Mouse (Mus musculus): Measurements from ENCODE around the gene Cfap61. TPM values are rescaled to one million over a fixed set of nuclear protein-coding genes. Genes with fewer than 3 reads are reported as not detected.

Cfap61 gene
- total and polyA plus RNA-seq, 2 experiments = not detected

DNA sequence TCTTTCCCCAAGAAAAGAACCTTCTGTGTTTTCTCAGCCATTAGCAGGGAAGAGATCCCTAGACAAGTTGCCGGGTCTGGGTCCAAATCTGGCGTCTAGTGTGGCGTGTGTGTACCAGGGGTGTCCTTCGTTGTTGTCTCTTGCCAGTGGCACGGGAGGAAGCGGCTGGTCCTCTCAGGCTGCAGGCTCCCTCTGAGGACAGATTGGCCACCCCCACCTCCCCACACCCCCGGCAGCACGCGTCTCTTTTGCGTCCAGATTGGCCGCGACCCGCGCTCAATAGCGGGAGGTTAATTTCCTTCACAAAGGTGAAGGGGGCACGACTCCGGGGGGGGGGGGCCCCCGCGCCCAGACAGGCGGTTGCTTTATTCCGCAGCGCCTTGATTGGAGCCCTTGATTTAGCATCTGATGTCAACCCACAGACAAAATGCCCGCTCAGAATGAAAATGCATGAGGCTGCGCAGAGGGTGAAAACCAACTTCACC is 286.0 kb downstream of the Cfap61 start:
- Histone ChIP-seq H3K4me3 (ENCODE audit: insufficient read depth, low read depth, low read length) (no peak overlapping the region), H3K79me2 (ENCODE audit: control insufficient read depth, insufficient read depth, low read length) (no peaks in the 10 kb centered on the region), H3K36me3 (ENCODE audit: control insufficient read depth, insufficient read depth, low read length) (no peaks in the 10 kb centered on the region), H3K4me1 (ENCODE audit: control insufficient read depth, insufficient read depth, low read length) (0 out of 2 replicates have a peak, but pooled peaks cover 3% of the 10 kb centered on the region), H3K9ac (ENCODE audit: low read depth, low read length) (no peak overlapping the region), H3K27me3 (ENCODE audit: control insufficient read depth, insufficient read depth, low read length) (peaks cover 61% of the 10 kb centered on the region), H3K27ac (replicated peaks; ENCODE audit: insufficient read depth, low read depth, low read length) (no peak overlapping the region)
- DNase-seq (ENCODE audit: extremely low read depth, low read depth, low spot score) = no peak
- TF ChIP-seq CTCF (IDR thresholded peaks at IDR 0.05; ENCODE audit: low read depth, low read length) (no peak), POLR2A (IDR thresholded peaks at IDR 0.05; ENCODE audit: extremely low read depth, insufficient read depth, low read length) (no peak)
- 8% methylated on average over 24 of the region's 24 CpGs for WGBS

DNA sequence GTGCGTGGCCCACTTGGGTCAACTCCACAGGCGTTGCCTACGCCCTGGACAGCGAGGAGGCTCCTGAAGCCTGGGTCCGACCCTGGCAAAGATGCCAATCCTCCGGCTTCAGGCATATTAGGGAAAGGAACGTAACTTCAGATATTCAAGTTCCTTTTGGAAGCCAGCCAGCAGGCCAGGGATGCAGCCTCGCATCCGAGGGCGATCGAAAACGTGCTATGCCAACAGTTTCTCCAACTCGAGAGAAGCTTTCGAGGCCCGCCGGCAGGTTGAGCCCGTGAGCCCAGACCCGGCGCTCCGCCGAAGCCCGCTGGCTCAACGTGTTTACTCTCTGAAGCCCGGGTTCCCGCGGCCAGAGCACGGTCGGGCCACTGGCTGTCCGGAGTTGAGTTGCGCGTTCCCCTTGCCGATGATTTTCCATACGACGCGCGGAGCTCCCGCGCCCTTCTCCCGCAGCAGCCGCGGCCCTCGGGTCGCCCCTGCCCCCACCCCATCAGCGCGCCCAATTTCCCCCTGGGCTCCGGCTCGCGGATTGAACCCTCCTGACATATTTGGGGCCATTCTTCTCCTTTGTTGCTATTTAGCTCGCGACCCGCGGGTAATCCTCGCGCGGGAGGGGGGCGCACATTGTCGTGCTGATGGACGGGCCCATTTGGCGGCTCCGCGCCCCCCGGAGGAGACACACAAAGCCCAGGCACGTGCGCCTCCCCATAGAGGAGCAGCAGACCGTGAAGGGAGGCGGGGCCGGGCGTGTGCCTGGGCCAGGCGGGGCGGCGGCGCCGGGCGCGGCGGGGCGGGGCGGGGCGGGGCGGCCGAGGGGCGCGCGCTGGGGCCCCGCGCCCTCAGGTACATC is 286.7 kb downstream of the Cfap61 start, which contains the start of gene Insm1:
TSS of gene Insm1 (plus strand) at position 846 of the 853 bp plus-strand sequence.
- H3K27ac ChIP-seq (replicated peaks; ENCODE audit: insufficient read depth, low read depth, low read length) = no peak within 1 kb of the TSS
- no peaks in the 10 kb centered on the region for H3K79me2 ChIP-seq (ENCODE audit: control insufficient read depth, insufficient read depth, low read length)
- peak within 1 kb of the TSS; percentile 29; the same call in 1 of the 2 replicates for H3K4me3 ChIP-seq (ENCODE audit: insufficient read depth, low read depth, low read length)
- no peak within 1 kb of the TSS for H3K9ac ChIP-seq (ENCODE audit: low read depth, low read length)
- DNase-seq (ENCODE audit: extremely low read depth, low read depth, low spot score) = no peak
- no peaks in the 10 kb centered on the region for H3K36me3 ChIP-seq (ENCODE audit: control insufficient read depth, insufficient read depth, low read length)
- H3K4me1 ChIP-seq (ENCODE audit: control insufficient read depth, insufficient read depth, low read length) = 0 out of 2 replicates have a peak, but pooled peaks cover 3% of the 10 kb centered on the region
- no peak for TF ChIP-seq CTCF (IDR thresholded peaks at IDR 0.05; ENCODE audit: low read depth, low read length)
- no peak for TF ChIP-seq POLR2A (IDR thresholded peaks at IDR 0.05; ENCODE audit: extremely low read depth, insufficient read depth, low read length)
- H3K27me3 ChIP-seq (ENCODE audit: control insufficient read depth, insufficient read depth, low read length) = peaks cover 58% of the 10 kb centered on the region
- 3% methylated on average over 67 of the region's 86 CpGs for WGBS

DNA sequence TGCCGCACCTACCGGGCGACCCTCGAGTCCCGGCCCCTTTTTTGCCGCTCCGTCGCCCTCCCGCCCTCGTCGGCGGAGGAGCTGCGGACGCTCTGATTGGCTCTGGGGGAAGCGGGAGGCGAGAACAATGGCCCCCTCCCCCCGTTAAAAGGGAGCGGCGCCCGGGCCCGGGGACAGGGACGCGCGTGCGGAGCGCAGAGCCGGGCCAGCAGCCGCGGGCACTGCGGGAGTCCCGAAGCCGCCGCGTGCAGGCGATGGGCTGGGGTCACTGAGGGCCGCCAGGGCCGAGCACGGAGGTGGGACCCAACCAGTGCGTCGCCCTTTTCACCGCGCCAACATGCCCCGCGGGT is 287.3 kb downstream of the Cfap61 start:
- DNase-seq (ENCODE audit: extremely low read depth, low read depth, low spot score) = no peak
- Histone ChIP-seq H3K27me3 (ENCODE audit: control insufficient read depth, insufficient read depth, low read length) (peaks cover 60% of the 10 kb centered on the region), H3K4me1 (ENCODE audit: control insufficient read depth, insufficient read depth, low read length) (0 out of 2 replicates have a peak, but pooled peaks cover 3% of the 10 kb centered on the region), H3K36me3 (ENCODE audit: control insufficient read depth, insufficient read depth, low read length) (no peaks in the 10 kb centered on the region), H3K27ac (replicated peaks; ENCODE audit: insufficient read depth, low read depth, low read length) (no peak overlapping the region), H3K9ac (ENCODE audit: low read depth, low read length) (no peak overlapping the region), H3K79me2 (ENCODE audit: control insufficient read depth, insufficient read depth, low read length) (no peaks in the 10 kb centered on the region), H3K4me3 (ENCODE audit: insufficient read depth, low read depth, low read length) (peak overlapping the region; percentile 29; the same call in 1 of the 2 replicates)
- TF ChIP-seq POLR2A (IDR thresholded peaks at IDR 0.05; ENCODE audit: extremely low read depth, insufficient read depth, low read length) (no peak), CTCF (IDR thresholded peaks at IDR 0.05; ENCODE audit: low read depth, low read length) (no peak)
- 2% methylated on average over 43 of the region's 44 CpGs for WGBS

DNA sequence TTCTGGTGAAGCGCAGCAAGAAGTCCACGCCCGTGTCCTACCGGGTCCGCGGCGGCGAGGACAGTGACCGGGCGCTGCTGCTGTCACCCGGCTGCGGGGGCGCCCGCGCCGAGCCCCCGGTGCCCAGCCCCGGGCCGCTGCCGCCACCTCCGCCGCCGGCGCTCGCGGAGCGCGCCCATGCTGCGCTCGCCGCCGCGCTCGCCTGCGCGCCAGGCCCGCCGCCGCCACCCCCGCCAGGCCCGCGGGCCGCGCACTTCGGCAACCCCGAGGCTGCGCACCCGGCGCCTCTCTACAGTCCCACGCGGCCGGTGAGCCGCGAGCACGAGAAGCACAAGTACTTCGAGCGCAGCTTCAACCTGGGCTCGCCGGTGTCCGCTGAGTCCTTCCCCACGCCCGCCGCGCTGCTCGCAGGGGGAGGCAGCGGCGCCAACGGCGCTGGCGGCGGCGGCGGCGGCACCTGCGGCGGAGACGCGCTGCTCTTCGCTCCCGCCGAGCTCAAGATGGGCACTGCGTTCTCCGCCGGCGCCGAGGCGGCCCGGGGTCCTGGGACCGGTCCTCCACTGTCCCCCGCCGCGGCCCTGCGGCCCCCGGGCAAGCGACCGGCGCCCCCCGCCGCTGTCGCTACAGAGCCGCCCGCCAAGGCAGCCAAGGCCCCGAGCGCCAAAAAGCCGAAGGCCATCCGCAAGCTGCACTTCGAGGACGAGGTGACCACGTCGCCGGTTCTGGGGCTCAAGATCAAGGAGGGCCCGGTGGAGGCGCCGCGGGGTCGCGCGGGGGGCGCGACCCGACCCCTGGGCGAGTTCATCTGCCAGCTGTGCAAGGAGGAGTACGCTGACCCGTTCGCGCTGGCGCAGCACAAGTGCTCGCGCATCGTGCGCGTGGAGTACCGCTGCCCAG is 287.9 kb downstream of the Cfap61 start:
- 0 out of 2 replicates have a peak, but pooled peaks cover 3% of the 10 kb centered on the region for H3K4me1 ChIP-seq (ENCODE audit: control insufficient read depth, insufficient read depth, low read length)
- H3K36me3 ChIP-seq (ENCODE audit: control insufficient read depth, insufficient read depth, low read length) = no peaks in the 10 kb centered on the region
- no peak overlapping the region for H3K9ac ChIP-seq (ENCODE audit: low read depth, low read length)
- peak overlapping the region; percentile 34; the same call in 1 of the 2 replicates for H3K4me3 ChIP-seq (ENCODE audit: insufficient read depth, low read depth, low read length)
- peaks cover 58% of the 10 kb centered on the region for H3K27me3 ChIP-seq (ENCODE audit: control insufficient read depth, insufficient read depth, low read length)
- H3K79me2 ChIP-seq (ENCODE audit: control insufficient read depth, insufficient read depth, low read length) = no peaks in the 10 kb centered on the region
- DNase-seq (ENCODE audit: extremely low read depth, low read depth, low spot score) = no peak
- no peak for TF ChIP-seq POLR2A (IDR thresholded peaks at IDR 0.05; ENCODE audit: extremely low read depth, insufficient read depth, low read length)
- no peak for TF ChIP-seq CTCF (IDR thresholded peaks at IDR 0.05; ENCODE audit: low read depth, low read length)
- 3% methylated on average over 121 of the region's 133 CpGs for WGBS
- no peak overlapping the region for H3K27ac ChIP-seq (replicated peaks; ENCODE audit: insufficient read depth, low read depth, low read length)

DNA sequence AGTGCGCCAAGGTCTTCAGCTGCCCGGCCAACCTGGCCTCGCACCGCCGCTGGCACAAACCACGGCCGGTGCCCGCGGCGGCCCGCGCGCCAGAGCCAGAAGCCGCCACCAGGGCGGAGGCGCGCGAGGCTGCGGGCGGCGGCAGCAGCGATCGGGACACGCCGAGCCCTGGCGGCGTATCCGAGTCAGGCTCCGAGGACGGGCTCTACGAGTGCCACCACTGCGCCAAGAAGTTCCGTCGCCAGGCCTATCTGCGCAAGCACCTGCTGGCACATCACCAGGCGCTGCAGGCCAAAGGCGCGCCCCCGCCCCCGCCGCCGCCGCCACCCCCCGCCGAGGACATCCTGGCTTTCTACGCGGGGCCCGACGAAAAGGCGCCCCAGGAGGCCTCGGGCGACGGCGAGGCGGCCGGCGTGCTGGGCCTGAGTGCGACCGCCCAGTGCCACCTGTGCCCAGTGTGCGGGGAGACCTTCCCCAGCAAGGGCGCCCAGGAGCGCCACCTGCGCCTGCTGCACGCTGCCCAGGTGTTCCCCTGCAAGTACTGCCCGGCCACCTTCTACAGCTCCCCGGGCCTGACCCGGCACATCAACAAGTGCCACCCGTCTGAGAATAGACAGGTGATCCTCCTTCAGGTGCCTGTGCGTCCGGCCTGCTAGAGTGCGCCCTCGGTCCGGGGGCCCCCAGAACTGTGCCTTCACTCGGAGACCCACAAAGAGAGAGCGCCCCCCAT is 288.8 kb downstream of the Cfap61 start:
- peak overlapping the region; percentile 34; the same call in 1 of the 2 replicates for H3K4me3 ChIP-seq (ENCODE audit: insufficient read depth, low read depth, low read length)
- H3K27me3 ChIP-seq (ENCODE audit: control insufficient read depth, insufficient read depth, low read length) = peaks cover 54% of the 10 kb centered on the region
- no peak for DNase-seq (ENCODE audit: extremely low read depth, low read depth, low spot score)
- H3K9ac ChIP-seq (ENCODE audit: low read depth, low read length) = no peak overlapping the region
- 0 out of 2 replicates have a peak, but pooled peaks cover 1% of the 10 kb centered on the region for H3K4me1 ChIP-seq (ENCODE audit: control insufficient read depth, insufficient read depth, low read length)
- H3K36me3 ChIP-seq (ENCODE audit: control insufficient read depth, insufficient read depth, low read length) = no peaks in the 10 kb centered on the region
- no peak overlapping the region for H3K27ac ChIP-seq (replicated peaks; ENCODE audit: insufficient read depth, low read depth, low read length)
- WGBS = 2% methylated on average over 68 of the region's 75 CpGs
- TF ChIP-seq POLR2A (IDR thresholded peaks at IDR 0.05; ENCODE audit: extremely low read depth, insufficient read depth, low read length) (no peak), CTCF (IDR thresholded peaks at IDR 0.05; ENCODE audit: low read depth, low read length) (no peak)
- no peaks in the 10 kb centered on the region for H3K79me2 ChIP-seq (ENCODE audit: control insufficient read depth, insufficient read depth, low read length)
